Comparison of ENCODE assay signal across 9 mouse cellular contexts in genomic region chr6:127991509-127992176, GRCm38 (mm10).
A peak's percentile ranks its signal among the peaks of the same experiment; 100 is the strongest.
DNase-seq lines count a peak whose midpoint lies in the region; ATAC-seq and TF ChIP-seq lines count a peak whose summit lies in the region.
"Had no signal": no experiment of that assay in that cellular context is flagged by ENCODE, and none has a peak within 500 bp of the region (broad histone marks: within the 10 kb centered on the region; RNA-seq: fewer than 3 reads in every experiment).

No protein-coding gene starts in this region.

- no peak for DNase-seq in cerebellum, adult 2 months
- no peak for DNase-seq in cerebellum, postnatal 4 days (ENCODE audit: low spot score in 2 of 2)
- no peak for DNase-seq in frontal cortex, adult 2 months (ENCODE audit: extremely low spot score in 1 of 2, low spot score in 1 of 2)
- no peak for DNase-seq in left cerebral cortex, adult 18-20 months (ENCODE audit: low spot score in 2 of 2)

- no peak overlapping the region for H3K9ac ChIP-seq in stomach, embryonic 15.5 days
- no peak overlapping the region for H3K9ac ChIP-seq in kidney, embryonic 15.5 days

- peak overlapping the region; percentile 62 for H3K27ac ChIP-seq in cerebellum, adult 2 months (ENCODE audit: insufficient read depth, low read length)
- peak overlapping the region; percentile 12; the same call in 1 of the 2 replicates for H3K27ac ChIP-seq in embryonic fibroblast, embryonic 13.5 days (ENCODE audit: insufficient read depth, low read length)
- H3K27ac ChIP-seq in stomach, embryonic 15.5 days: peak overlapping the region; percentile 18; the same call in 1 of the 2 replicates
- no peak overlapping the region for H3K27ac ChIP-seq in kidney, embryonic 15.5 days
- H3K27ac ChIP-seq: macrophage had no signal

- no peaks in the 10 kb centered on the region for H3K9me3 ChIP-seq in stomach, embryonic 15.5 days
- no peaks in the 10 kb centered on the region for H3K9me3 ChIP-seq in kidney, embryonic 15.5 days (replicated peaks)

- H3K4me1 ChIP-seq in cerebellum, adult 2 months (ENCODE audit: control insufficient read depth, insufficient read depth, low read length): peaks cover 79% of the 10 kb centered on the region
- H3K4me1 ChIP-seq in embryonic fibroblast, embryonic 13.5 days (ENCODE audit: control insufficient read depth, insufficient read depth, low read length): peaks cover 9% of the 10 kb centered on the region
- peaks cover 26% of the 10 kb centered on the region for H3K4me1 ChIP-seq in stomach, embryonic 15.5 days
- H3K4me1 ChIP-seq in kidney, embryonic 15.5 days: peaks cover 28% of the 10 kb centered on the region

- no peak overlapping the region for H3K4me3 ChIP-seq in cerebellum, adult 2 months (replicated peaks; ENCODE audit: insufficient read depth, low read depth, low read length)
- H3K4me3 ChIP-seq in embryonic fibroblast, embryonic 13.5 days (ENCODE audit: insufficient read depth, low read length): no peak overlapping the region
- H3K4me3 ChIP-seq in stomach, embryonic 15.5 days (replicated peaks): no peak overlapping the region
- no peak overlapping the region for H3K4me3 ChIP-seq in kidney, embryonic 15.5 days (replicated peaks)

- 58% methylated on average over 11 of the region's 11 CpGs for WGBS in cerebellum, adult 2 months
- 70% methylated on average over 11 of the region's 11 CpGs for WGBS in stomach, embryonic 15.5 days
- 69% methylated on average over 11 of the region's 11 CpGs for WGBS in kidney, embryonic 15.5 days

- no peaks in the 10 kb centered on the region for H3K36me3 ChIP-seq in stomach, embryonic 15.5 days
- peaks cover 6% of the 10 kb centered on the region; the same call in 1 of the 2 replicates for H3K36me3 ChIP-seq in kidney, embryonic 15.5 days

- no peak for TF ChIP-seq CTCF in cerebellum, adult 2 months (IDR thresholded peaks at IDR 0.05; ENCODE audit: borderline replicate concordance, insufficient read depth, low read depth, low read length)
- no peak for TF ChIP-seq CTCF in embryonic fibroblast, embryonic 13.5 days (IDR thresholded peaks at IDR 0.05; ENCODE audit: borderline replicate concordance, insufficient read depth, low read length)

- H3K4me2 ChIP-seq in stomach, embryonic 15.5 days: no peak overlapping the region
- H3K4me2 ChIP-seq in kidney, embryonic 15.5 days: no peak overlapping the region

- no peaks in the 10 kb centered on the region for H3K27me3 ChIP-seq in cerebellum, adult 2 months (ENCODE audit: control insufficient read depth, insufficient read depth, low read length)
- no peaks in the 10 kb centered on the region for H3K27me3 ChIP-seq in stomach, embryonic 15.5 days (replicated peaks)
- no peaks in the 10 kb centered on the region for H3K27me3 ChIP-seq in kidney, embryonic 15.5 days

- peak; percentile 48 for ATAC-seq in inflammation-experienced regulatory T-cells, adult 6 months
- ATAC-seq in stomach, embryonic 15.5 days (ENCODE audit: insufficient read depth, low FRiP score, low read depth): no peak
- ATAC-seq in kidney, embryonic 15.5 days (replicated peaks; ENCODE audit: low FRiP score): no peak

- TF ChIP-seq POLR2A in cerebellum, adult 2 months (IDR thresholded peaks at IDR 0.05; ENCODE audit: borderline replicate concordance, insufficient read depth, low read length): no peak
- no peak for TF ChIP-seq POLR2A in embryonic fibroblast, embryonic 13.5 days (IDR thresholded peaks at IDR 0.05; ENCODE audit: low read depth, low read length)
